Mouse (Mus musculus) embryonic fibroblast, embryonic 13.5 days (primary cell): ENCODE results near the gene Sbno2. TPM values are rescaled to one million over a fixed set of nuclear protein-coding genes. Genes with fewer than 3 reads are reported as not detected.

Source experiments
- H3K27ac ChIP-seq: 2 replicates; pipeline ENCODE4 v1.5.1; 2012; ENCODE audit warnings: low read length, control low read depth, inconsistent platforms; ENCODE audit not compliant: insufficient read depth
- H3K4me1 ChIP-seq: 2 replicates; pipeline ENCODE4 v1.6.1; 2011; ENCODE audit warnings: low read length; ENCODE audit not compliant: control insufficient read depth, insufficient read depth
- H3K4me3 ChIP-seq: 2 replicates; pipeline ENCODE4 v1.5.1; 2011; ENCODE audit warnings: mild to moderate bottlenecking, control low read depth, low read length; ENCODE audit not compliant: insufficient read depth
- CTCF ChIP-seq: IDR thresholded peaks from 2 replicates; pipeline ENCODE4 v1.5.1; 2011; ENCODE audit warnings: mild to moderate bottlenecking, control low read depth, low read length, moderate library complexity, borderline replicate concordance; ENCODE audit not compliant: insufficient read depth
- POLR2A ChIP-seq: IDR thresholded peaks from 2 replicates; pipeline ENCODE4 v1.6.1; 2011; ENCODE audit warnings: low read depth, mild to moderate bottlenecking, control low read depth, low read length, moderate library complexity
- polyA plus RNA-seq: library from polyadenylated mRNA; stranded (reverse); fragments of >200 nt; gene quantifications from 2 replicates; pipeline ENCODE4 v1.2.4, GENCODE M21; 2011; ENCODE audit warnings: low read depth; ENCODE audit not compliant: missing spikeins, insufficient read length

The Sbno2 gene
- polyA plus RNA-seq, 1 experiment, result 53.5 TPM

- H3K4me1 ChIP-seq, result no peaks in the 10 kb centered on the region
- H3K4me3 ChIP-seq, result no peak overlapping the region
- H3K27ac ChIP-seq, result no peak overlapping the region
- TF ChIP-seq POLR2A (no peak), CTCF (no peak)
These were observed 24.5 kb upstream of the Sbno2 start for GRCm38 (mm10) chr10:80129846-80130245.

- no peak overlapping the region for H3K4me3 ChIP-seq
- no peak overlapping the region for H3K27ac ChIP-seq
- H3K4me1 ChIP-seq, result no peaks in the 10 kb centered on the region
- TF ChIP-seq POLR2A, result no peak
- no peak for TF ChIP-seq CTCF
These were observed 22.5 kb upstream of the Sbno2 start for GRCm38 (mm10) chr10:80127920-80128319.

GRCm38 (mm10) chr10:80123932-80124562 is 18.7 kb upstream of the Sbno2 start:
- no peak for TF ChIP-seq CTCF
- no peak overlapping the region for H3K27ac ChIP-seq
- no peak overlapping the region for H3K4me3 ChIP-seq
- H3K4me1 ChIP-seq, result no peaks in the 10 kb centered on the region

GRCm38 (mm10) chr10:80121639-80122038 is 16.3 kb upstream of the Sbno2 start:
- TF ChIP-seq POLR2A, result no peak
- TF ChIP-seq CTCF, result no peak

GRCm38 (mm10) chr10:80120146-80120545 is 14.8 kb upstream of the Sbno2 start:
- H3K4me3 ChIP-seq, result no peak overlapping the region
- no peak for TF ChIP-seq CTCF
- no peak for TF ChIP-seq POLR2A
- H3K4me1 ChIP-seq, result peaks cover 5% of the 10 kb centered on the region; the same call in 1 of the 2 replicates
- H3K27ac ChIP-seq, result no peak overlapping the region

More at GRCm38 (mm10) chr10:80121639-80122038, 16.3 kb upstream of the Sbno2 start:
- no peak overlapping the region for H3K4me3 ChIP-seq
- H3K27ac ChIP-seq, result no peak overlapping the region
- peaks cover 5% of the 10 kb centered on the region; the same call in 1 of the 2 replicates for H3K4me1 ChIP-seq

GRCm38 (mm10) chr10:80118552-80118951 is 13.2 kb upstream of the Sbno2 start:
- H3K27ac ChIP-seq, result no peak overlapping the region
- H3K4me3 ChIP-seq, result no peak overlapping the region
- TF ChIP-seq POLR2A (no peak), CTCF (no peak)
- H3K4me1 ChIP-seq, result peaks cover 5% of the 10 kb centered on the region; the same call in 1 of the 2 replicates

- no peak for TF ChIP-seq CTCF
- TF ChIP-seq POLR2A, result no peak
- peaks cover 5% of the 10 kb centered on the region; the same call in 1 of the 2 replicates for H3K4me1 ChIP-seq
- H3K4me3 ChIP-seq, result peak overlapping the region; percentile 72
- no peak overlapping the region for H3K27ac ChIP-seq
These were observed 12.4 kb upstream of the Sbno2 start for GRCm38 (mm10) chr10:80117736-80118135.

GRCm38 (mm10) chr10:80116927-80117691 is 11.7 kb upstream of the Sbno2 start:
- H3K27ac ChIP-seq, result no peak overlapping the region
- no peak for TF ChIP-seq POLR2A
- no peak for TF ChIP-seq CTCF

GRCm38 (mm10) chr10:80116563-80116926 is 11.2 kb upstream of the Sbno2 start:
- Histone ChIP-seq H3K4me3 (peak overlapping the region; percentile 72), H3K4me1 (peaks cover 5% of the 10 kb centered on the region; the same call in 1 of the 2 replicates), H3K27ac (no peak overlapping the region)
- TF ChIP-seq CTCF (no peak), POLR2A (no peak)

More at GRCm38 (mm10) chr10:80116927-80117691, 11.7 kb upstream of the Sbno2 start:
- peak overlapping the region; percentile 72 for H3K4me3 ChIP-seq
- H3K4me1 ChIP-seq, result peaks cover 5% of the 10 kb centered on the region; the same call in 1 of the 2 replicates

GRCm38 (mm10) chr10:80115944-80116335 is 10.6 kb upstream of the Sbno2 start:
- TF ChIP-seq CTCF (no peak), POLR2A (no peak)
- Histone ChIP-seq H3K27ac (peak overlapping the region; percentile 31), H3K4me1 (peaks cover 5% of the 10 kb centered on the region; the same call in 1 of the 2 replicates)

More at GRCm38 (mm10) chr10:80115944-80116335, 10.6 kb upstream of the Sbno2 start:
- H3K4me3 ChIP-seq, result peak overlapping the region; percentile 72
